Mouse (Mus musculus) kidney, adult 8-10 months (tissue): ENCODE results near the gene Nop53.
"Not testable (repeated sequence)": the region's sequence is repeated elsewhere in the genome, so short reads cannot be mapped to it uniquely, and the experiment has no call there.

ENCODE experiments used
- DNase-seq, 2 experiments: peaks; one replicate each; pipeline ENCODE4 v3.0.0; 2022

The Nop53 gene

GRCm38 (mm10) chr7:15916996-15917395 is 28.9 kb downstream of the Nop53 start:
- DNase-seq = no peak

GRCm38 (mm10) chr7:15916134-15916723 is 29.6 kb downstream of the Nop53 start:
- no peak for DNase-seq

GRCm38 (mm10) chr7:15915695-15916094 is 30.2 kb downstream of the Nop53 start:
- not testable (repeated sequence) for DNase-seq

- no peak for DNase-seq
Observed at GRCm38 (mm10) chr7:15914751-15915150, 31.1 kb downstream of the Nop53 start.

GRCm38 (mm10) chr7:15914252-15914651 is 31.6 kb downstream of the Nop53 start:
- DNase-seq = peak in 1 of 2 experiments; percentile 21

GRCm38 (mm10) chr7:15912183-15912582 is 33.7 kb downstream of the Nop53 start:
- peak; percentile 43 to 64 for DNase-seq

GRCm38 (mm10) chr7:15910521-15910920 is 35.4 kb downstream of the Nop53 start:
- no peak for DNase-seq

GRCm38 (mm10) chr7:15907971-15908590 is 37.8 kb downstream of the Nop53 start:
- no peak for DNase-seq

GRCm38 (mm10) chr7:15906602-15907001 is 39.3 kb downstream of the Nop53 start:
- no peak for DNase-seq

- no peak for DNase-seq
Observed at GRCm38 (mm10) chr7:15905861-15906260, 40.0 kb downstream of the Nop53 start.

- no peak for DNase-seq
Observed at GRCm38 (mm10) chr7:15901366-15902048, 44.4 kb downstream of the Nop53 start.

- DNase-seq = no peak
Observed at GRCm38 (mm10) chr7:15894251-15894650, 51.6 kb downstream of the Nop53 start.
